Mouse (Mus musculus): Measurements from ENCODE around the gene Uqcr11. TPM values are rescaled to one million over a fixed set of nuclear protein-coding genes. Genes with fewer than 3 reads are reported as not detected.

The Uqcr11 gene
- polyA plus RNA-seq, 1 experiment from 2014 or later = 806 TPM

GRCm38 (mm10) chr10:80421651-80422472, 15.2 kb upstream of the Uqcr11 start:
- WGBS = 89% methylated on average over 9 of the region's 9 CpGs
- Histone ChIP-seq H3K4me3 (ENCODE audit: low read length) (no peak overlapping the region), H3K4me1 (ENCODE audit: control insufficient read depth, insufficient read depth, low read length) (0 out of 2 replicates have a peak, but pooled peaks cover 4% of the 10 kb centered on the region), H3K36me3 (ENCODE audit: control insufficient read depth, insufficient read depth, low read length) (peaks cover 84% of the 10 kb centered on the region), H3K9me3 (ENCODE audit: control insufficient read depth, low read length) (0 out of 2 replicates have a peak, but pooled peaks cover 2% of the 10 kb centered on the region), H3K27ac (ENCODE audit: low read depth, low read length) (no peak overlapping the region), H3K9ac (ENCODE audit: low read depth, low read length) (no peak overlapping the region), H3K27me3 (ENCODE audit: control insufficient read depth, insufficient read depth, low read length) (no peaks in the 10 kb centered on the region), H3K4me2 (replicated peaks; ENCODE audit: low read depth, low read length) (no peak overlapping the region)
- ATAC-seq (ENCODE audit: low FRiP score, low TSS enrichment) = no peak

DNA sequence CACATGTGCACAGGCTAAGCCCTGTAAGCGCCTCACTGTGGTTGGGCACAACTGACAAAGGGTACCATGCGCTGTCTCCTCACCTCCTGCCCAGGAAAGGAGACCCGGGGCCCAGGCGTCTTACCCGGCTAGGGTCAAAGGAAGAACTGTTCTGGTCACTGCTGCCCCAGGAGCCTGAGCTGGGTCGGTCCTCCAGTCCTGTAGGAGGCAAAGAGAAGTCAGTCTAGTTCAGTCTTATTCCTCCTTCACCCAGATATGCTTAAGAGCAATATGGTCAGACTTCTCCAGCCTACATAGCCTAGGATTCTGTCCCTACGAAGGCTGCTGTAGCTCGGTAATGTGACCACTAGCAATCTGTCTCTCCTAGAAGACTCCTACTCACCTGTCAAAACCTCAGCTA, 14.6 kb upstream of the Uqcr11 start:
- WGBS = 95% methylated on average over 8 of the region's 8 CpGs
- Histone ChIP-seq H3K9ac (ENCODE audit: low read depth, low read length) (no peak overlapping the region), H3K27me3 (ENCODE audit: control insufficient read depth, insufficient read depth, low read length) (no peaks in the 10 kb centered on the region), H3K4me2 (replicated peaks; ENCODE audit: low read depth, low read length) (no peak overlapping the region), H3K36me3 (ENCODE audit: control insufficient read depth, insufficient read depth, low read length) (peaks cover 84% of the 10 kb centered on the region), H3K9me3 (ENCODE audit: control insufficient read depth, low read length) (0 out of 2 replicates have a peak, but pooled peaks cover 2% of the 10 kb centered on the region), H3K4me3 (ENCODE audit: low read length) (no peak overlapping the region), H3K27ac (ENCODE audit: low read depth, low read length) (no peak overlapping the region), H3K4me1 (ENCODE audit: control insufficient read depth, insufficient read depth, low read length) (0 out of 2 replicates have a peak, but pooled peaks cover 4% of the 10 kb centered on the region)
- no peak for ATAC-seq (ENCODE audit: low FRiP score, low TSS enrichment)

- Histone ChIP-seq H3K9me3 (ENCODE audit: control insufficient read depth, low read length) (no peaks in the 10 kb centered on the region), H3K9ac (ENCODE audit: low read depth, low read length) (no peak overlapping the region), H3K4me2 (replicated peaks; ENCODE audit: low read depth, low read length) (no peak overlapping the region), H3K36me3 (ENCODE audit: control insufficient read depth, insufficient read depth, low read length) (peaks cover 84% of the 10 kb centered on the region), H3K27ac (ENCODE audit: low read depth, low read length) (no peak overlapping the region), H3K4me3 (ENCODE audit: low read length) (no peak overlapping the region), H3K4me1 (ENCODE audit: control insufficient read depth, insufficient read depth, low read length) (0 out of 2 replicates have a peak, but pooled peaks cover 4% of the 10 kb centered on the region), H3K27me3 (ENCODE audit: control insufficient read depth, insufficient read depth, low read length) (no peaks in the 10 kb centered on the region)
- ATAC-seq (ENCODE audit: low FRiP score, low TSS enrichment) = no peak
- WGBS = 90% methylated on average over 10 of the region's 10 CpGs
Observed at GRCm38 (mm10) chr10:80420729-80421128, 14.1 kb upstream of the Uqcr11 start.

GRCm38 (mm10) chr10:80419419-80419818, 12.8 kb upstream of the Uqcr11 start:
- H3K27ac ChIP-seq (ENCODE audit: low read depth, low read length) = no peak overlapping the region
- H3K9me3 ChIP-seq (ENCODE audit: control insufficient read depth, low read length) = no peaks in the 10 kb centered on the region
- 91% methylated on average over 8 of the region's 8 CpGs for WGBS
- no peak overlapping the region for H3K4me3 ChIP-seq (ENCODE audit: low read length)
- H3K27me3 ChIP-seq (ENCODE audit: control insufficient read depth, insufficient read depth, low read length) = no peaks in the 10 kb centered on the region
- 0 out of 2 replicates have a peak, but pooled peaks cover 4% of the 10 kb centered on the region for H3K4me1 ChIP-seq (ENCODE audit: control insufficient read depth, insufficient read depth, low read length)
- H3K9ac ChIP-seq (ENCODE audit: low read depth, low read length) = peak overlapping the region; percentile 4; the same call in 1 of the 2 replicates
- no peak overlapping the region for H3K4me2 ChIP-seq (replicated peaks; ENCODE audit: low read depth, low read length)
- peaks cover 84% of the 10 kb centered on the region for H3K36me3 ChIP-seq (ENCODE audit: control insufficient read depth, insufficient read depth, low read length)
- ATAC-seq (ENCODE audit: low FRiP score, low TSS enrichment) = no peak

- no peak for ATAC-seq (ENCODE audit: low FRiP score, low TSS enrichment)
- Histone ChIP-seq H3K4me3 (ENCODE audit: low read length) (no peak overlapping the region), H3K36me3 (ENCODE audit: control insufficient read depth, insufficient read depth, low read length) (peaks cover 89% of the 10 kb centered on the region), H3K27ac (ENCODE audit: low read depth, low read length) (no peak overlapping the region), H3K27me3 (ENCODE audit: control insufficient read depth, insufficient read depth, low read length) (no peaks in the 10 kb centered on the region), H3K4me2 (replicated peaks; ENCODE audit: low read depth, low read length) (no peak overlapping the region), H3K4me1 (ENCODE audit: control insufficient read depth, insufficient read depth, low read length) (0 out of 2 replicates have a peak, but pooled peaks cover 4% of the 10 kb centered on the region), H3K9me3 (ENCODE audit: control insufficient read depth, low read length) (no peaks in the 10 kb centered on the region), H3K9ac (ENCODE audit: low read depth, low read length) (0 out of 2 replicates have a peak overlapping the region, but pooled peaks have one; percentile 18)
- WGBS = 71% methylated on average over 3 of the region's 3 CpGs
Observed at GRCm38 (mm10) chr10:80418311-80418710, 11.7 kb upstream of the Uqcr11 start.

- H3K4me3 ChIP-seq (ENCODE audit: low read length) = no peak overlapping the region
- H3K9ac ChIP-seq (ENCODE audit: low read depth, low read length) = no peak overlapping the region
- no peaks in the 10 kb centered on the region for H3K27me3 ChIP-seq (ENCODE audit: control insufficient read depth, insufficient read depth, low read length)
- no peak overlapping the region for H3K4me2 ChIP-seq (replicated peaks; ENCODE audit: low read depth, low read length)
- ATAC-seq (ENCODE audit: low FRiP score, low TSS enrichment) = no peak
- no peaks in the 10 kb centered on the region for H3K9me3 ChIP-seq (ENCODE audit: control insufficient read depth, low read length)
- 88% methylated on average over 1 of the region's 1 CpGs for WGBS
- H3K4me1 ChIP-seq (ENCODE audit: control insufficient read depth, insufficient read depth, low read length) = 0 out of 2 replicates have a peak, but pooled peaks cover 4% of the 10 kb centered on the region
- H3K27ac ChIP-seq (ENCODE audit: low read depth, low read length) = no peak overlapping the region
- H3K36me3 ChIP-seq (ENCODE audit: control insufficient read depth, insufficient read depth, low read length) = peaks cover 94% of the 10 kb centered on the region
Observed at GRCm38 (mm10) chr10:80417841-80418240, 11.2 kb upstream of the Uqcr11 start.

GRCm38 (mm10) chr10:80417371-80417770, 10.7 kb upstream of the Uqcr11 start:
- WGBS = 90% methylated on average over 10 of the region's 10 CpGs

DNA sequence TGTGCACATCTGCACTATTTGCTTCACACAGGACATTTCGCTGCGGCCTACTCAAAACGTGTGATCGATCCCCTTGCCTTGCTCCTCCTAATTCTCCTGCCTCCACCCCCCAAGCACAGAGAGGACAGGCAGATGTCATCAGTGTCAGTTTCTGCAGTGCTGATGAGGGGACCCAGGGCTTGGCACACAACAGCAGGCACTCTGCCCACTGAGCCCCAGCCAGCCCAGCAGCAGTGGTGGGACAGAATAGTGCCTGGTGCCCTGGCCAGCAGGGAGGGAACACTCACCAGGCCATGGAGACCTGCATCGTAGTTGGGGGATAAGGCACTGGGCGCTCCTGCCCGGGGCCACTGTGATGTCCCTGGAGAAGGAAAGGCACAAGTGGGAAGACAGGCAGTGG, 8.9 kb upstream of the Uqcr11 start:
- Histone ChIP-seq H3K36me3 (ENCODE audit: control insufficient read depth, insufficient read depth, low read length) (peaks cover 100% of the 10 kb centered on the region), H3K27ac (ENCODE audit: low read depth, low read length) (no peak overlapping the region), H3K9me3 (ENCODE audit: control insufficient read depth, low read length) (no peaks in the 10 kb centered on the region), H3K4me2 (replicated peaks; ENCODE audit: low read depth, low read length) (no peak overlapping the region), H3K4me3 (ENCODE audit: low read length) (no peak overlapping the region), H3K27me3 (ENCODE audit: control insufficient read depth, insufficient read depth, low read length) (no peaks in the 10 kb centered on the region), H3K4me1 (ENCODE audit: control insufficient read depth, insufficient read depth, low read length) (0 out of 2 replicates have a peak, but pooled peaks cover 4% of the 10 kb centered on the region), H3K9ac (ENCODE audit: low read depth, low read length) (no peak overlapping the region)
- 94% methylated on average over 7 of the region's 7 CpGs for WGBS
- ATAC-seq (ENCODE audit: low FRiP score, low TSS enrichment) = no peak

More at GRCm38 (mm10) chr10:80417371-80417770, 10.7 kb upstream of the Uqcr11 start:
- Histone ChIP-seq H3K9ac (ENCODE audit: low read depth, low read length) (no peak overlapping the region), H3K4me2 (replicated peaks; ENCODE audit: low read depth, low read length) (no peak overlapping the region), H3K36me3 (ENCODE audit: control insufficient read depth, insufficient read depth, low read length) (peaks cover 99% of the 10 kb centered on the region), H3K27me3 (ENCODE audit: control insufficient read depth, insufficient read depth, low read length) (no peaks in the 10 kb centered on the region), H3K9me3 (ENCODE audit: control insufficient read depth, low read length) (no peaks in the 10 kb centered on the region), H3K4me1 (ENCODE audit: control insufficient read depth, insufficient read depth, low read length) (0 out of 2 replicates have a peak, but pooled peaks cover 4% of the 10 kb centered on the region), H3K27ac (ENCODE audit: low read depth, low read length) (no peak overlapping the region), H3K4me3 (ENCODE audit: low read length) (no peak overlapping the region)
- no peak for ATAC-seq (ENCODE audit: low FRiP score, low TSS enrichment)
